Mouse (Mus musculus) left cerebral cortex, adult 9 months (tissue): ENCODE results near the gene Tfap2e.

Experiments used
- DNase-seq, 2 experiments: peaks; one replicate each; pipeline ENCODE4 v3.0.0; 2022; ENCODE audit warnings: low spot score in 2 of 2

The Tfap2e gene

GRCm38 (mm10) chr4:126736001-126736414, at the start of gene Tfap2e:
Tfap2e (minus strand) TSS chr4:126736240.
- DNase-seq = no peak

GRCm38 (mm10) chr4:126782996-126783395, 47.0 kb upstream of the Tfap2e start:
- peak in 1 of 2 experiments; percentile 55 for DNase-seq

GRCm38 (mm10) chr4:126782512-126782911, 46.5 kb upstream of the Tfap2e start:
- no peak for DNase-seq

- no peak for DNase-seq
Measured at GRCm38 (mm10) chr4:126781871-126782270, 45.8 kb upstream of the Tfap2e start.

GRCm38 (mm10) chr4:126779826-126780775, 44.1 kb upstream of the Tfap2e start:
- no peak for DNase-seq

- peak in 1 of 2 experiments; percentile 38 for DNase-seq
Measured at GRCm38 (mm10) chr4:126779148-126779581, 43.1 kb upstream of the Tfap2e start.

GRCm38 (mm10) chr4:126775182-126775581, 39.1 kb upstream of the Tfap2e start:
- no peak for DNase-seq

GRCm38 (mm10) chr4:126773871-126774270, 37.8 kb upstream of the Tfap2e start:
- DNase-seq = no peak

- DNase-seq = no peak
Measured at GRCm38 (mm10) chr4:126770831-126771230, 34.8 kb upstream of the Tfap2e start.

- DNase-seq = no peak
Measured at GRCm38 (mm10) chr4:126769800-126770563, 33.9 kb upstream of the Tfap2e start.

- DNase-seq = no peak
Measured at GRCm38 (mm10) chr4:126763483-126763882, 27.4 kb upstream of the Tfap2e start.

- no peak for DNase-seq
Measured at GRCm38 (mm10) chr4:126762586-126763359, 26.7 kb upstream of the Tfap2e start.

- no peak for DNase-seq
Measured at GRCm38 (mm10) chr4:126759435-126759834, 23.4 kb upstream of the Tfap2e start.

- DNase-seq = no peak
Measured at GRCm38 (mm10) chr4:126758299-126758698, 22.3 kb upstream of the Tfap2e start.

GRCm38 (mm10) chr4:126756766-126757165, 20.7 kb upstream of the Tfap2e start:
- DNase-seq = no peak

GRCm38 (mm10) chr4:126754736-126755374, 18.8 kb upstream of the Tfap2e start:
- DNase-seq = no peak

- no peak for DNase-seq
Measured at GRCm38 (mm10) chr4:126754231-126754611, 18.2 kb upstream of the Tfap2e start.

- DNase-seq = peak; percentile 94 to 97
Measured at GRCm38 (mm10) chr4:126753268-126754230, 17.5 kb upstream of the Tfap2e start, which contains the start of the genes Ncdn and AU040320. Ncdn (minus strand) TSS chr4:126753438. AU040320 (plus strand) TSS chr4:126753544.

GRCm38 (mm10) chr4:126752608-126753141, 16.6 kb upstream of the Tfap2e start:
- DNase-seq = no peak
